Mouse (Mus musculus): ENCODE results near the gene Mphosph9.
"Not testable (repeated sequence)": the region's sequence is repeated elsewhere in the genome, so short reads cannot be mapped to it uniquely, and the experiment has no call there.

Mphosph9 gene

GRCm38 (mm10) chr5:124327510-124328364 is at the start of gene Mphosph9, which contains the start of gene 2810006K23Rik:
Gene Mphosph9 (minus strand): TSS chr5:124327972.
Gene 2810006K23Rik (plus strand): TSS chr5:124328089.
- DNase-seq = peak; percentile 97 to 99

DNA sequence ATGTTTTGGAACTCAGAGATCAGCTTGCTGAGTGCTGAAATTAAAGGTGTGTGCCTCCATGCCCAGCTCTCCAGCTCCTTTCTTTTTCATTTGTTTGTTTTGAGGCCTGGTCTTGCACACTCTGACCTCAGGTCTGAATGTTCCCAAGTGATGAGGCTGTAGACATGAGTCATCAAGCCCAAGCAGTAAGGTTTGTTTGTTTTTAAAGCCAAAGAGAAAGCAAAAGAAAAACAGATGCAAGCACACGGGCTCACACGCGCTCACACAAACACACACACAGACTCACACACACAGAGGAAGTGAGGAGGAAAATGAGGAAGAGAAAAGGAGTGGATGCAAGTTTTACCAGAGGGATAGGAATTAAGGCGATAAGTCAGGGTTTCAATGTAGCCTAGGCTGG is 49.4 kb upstream of the Mphosph9 start:
- DNase-seq = no peak

DNA sequence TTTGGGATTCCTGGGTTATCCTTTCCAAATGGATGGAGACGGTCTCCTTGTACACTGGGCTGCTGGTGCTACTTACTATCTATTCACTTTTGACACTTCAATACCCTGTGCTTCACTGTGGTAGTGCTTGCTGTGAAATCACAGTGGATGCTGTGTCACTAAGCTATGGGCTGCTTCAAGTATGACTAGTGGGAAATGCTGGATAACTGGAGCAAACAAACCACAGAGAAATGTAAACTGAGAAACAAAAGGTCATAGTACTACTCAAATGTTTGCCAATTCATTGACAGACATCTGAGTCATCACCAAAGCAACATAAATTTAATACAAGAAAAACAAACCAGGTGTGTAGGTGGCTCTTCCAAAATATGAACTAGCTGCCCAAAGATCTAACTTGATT is 48.6 kb upstream of the Mphosph9 start:
- no peak for DNase-seq

DNA sequence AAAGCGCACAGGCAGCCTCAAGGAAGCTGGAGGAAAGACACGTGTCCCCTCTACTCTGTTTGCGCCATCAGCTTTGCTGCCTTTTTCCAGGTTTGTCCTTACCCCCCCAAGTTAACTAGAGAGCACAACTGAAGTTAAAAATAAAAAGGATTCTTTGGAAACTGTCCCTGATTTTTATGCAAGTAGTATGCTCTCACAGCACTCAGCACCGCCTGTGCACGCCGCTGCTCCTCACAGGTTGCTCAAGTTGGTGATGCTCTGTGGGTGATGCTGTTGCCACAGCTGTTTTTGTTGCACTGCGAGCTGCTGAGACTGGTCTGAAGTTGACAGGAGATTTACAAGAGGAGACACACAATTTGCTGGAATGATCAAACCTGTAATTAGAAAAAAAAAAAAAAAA is 46.5 kb upstream of the Mphosph9 start:
- no peak for DNase-seq

- DNase-seq = no peak
These were observed 38.9 kb upstream of the Mphosph9 start for GRCm38 (mm10) chr5:124366721-124367120.

DNA sequence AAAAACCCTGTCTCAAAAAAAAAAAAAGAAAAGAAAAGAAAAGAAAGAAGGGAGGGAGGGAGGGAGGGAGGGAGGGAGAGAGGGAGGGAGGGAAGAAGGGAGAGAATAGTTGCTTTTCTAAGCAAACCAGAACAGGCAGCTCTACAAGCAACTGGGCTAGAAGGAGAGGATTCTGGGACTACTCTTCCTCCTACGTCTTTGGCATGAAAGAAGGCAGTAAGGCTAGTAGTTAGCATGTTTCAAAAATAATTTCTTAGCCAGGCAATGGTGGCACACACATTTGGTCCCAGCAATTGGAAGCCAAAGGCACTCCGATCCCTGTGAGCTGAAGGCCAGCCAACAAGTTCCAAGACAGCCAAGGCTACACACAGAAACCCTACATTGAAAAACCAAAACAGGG is 38.0 kb upstream of the Mphosph9 start:
- no peak for DNase-seq

GRCm38 (mm10) chr5:124364173-124364918 is 36.6 kb upstream of the Mphosph9 start:
- no peak for DNase-seq

DNA sequence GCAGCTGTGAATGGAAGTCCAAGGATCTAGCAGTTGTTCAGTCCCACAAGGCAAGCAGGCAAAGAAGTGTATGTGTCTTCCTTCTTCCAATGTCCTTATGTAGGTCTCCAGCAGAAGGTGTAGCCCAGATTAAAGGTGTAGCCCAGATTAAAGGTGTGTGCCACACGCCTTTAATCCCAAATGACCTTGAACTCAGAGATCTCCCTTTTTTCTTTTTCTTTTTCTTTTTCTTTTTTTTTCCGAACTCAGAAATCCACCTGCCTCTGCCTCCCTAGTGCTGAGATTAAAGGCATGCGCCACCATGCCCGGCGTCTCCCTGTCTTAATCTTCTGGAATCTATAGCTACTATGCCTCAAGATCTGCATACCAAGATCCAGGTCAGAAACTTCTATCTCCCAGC is 35.2 kb upstream of the Mphosph9 start, which contains the start of gene Cdk2ap1:
Gene Cdk2ap1, minus strand, starts transcription at position 101 of the 400 bp plus-strand sequence.
- DNase-seq = not testable (repeated sequence)

DNA sequence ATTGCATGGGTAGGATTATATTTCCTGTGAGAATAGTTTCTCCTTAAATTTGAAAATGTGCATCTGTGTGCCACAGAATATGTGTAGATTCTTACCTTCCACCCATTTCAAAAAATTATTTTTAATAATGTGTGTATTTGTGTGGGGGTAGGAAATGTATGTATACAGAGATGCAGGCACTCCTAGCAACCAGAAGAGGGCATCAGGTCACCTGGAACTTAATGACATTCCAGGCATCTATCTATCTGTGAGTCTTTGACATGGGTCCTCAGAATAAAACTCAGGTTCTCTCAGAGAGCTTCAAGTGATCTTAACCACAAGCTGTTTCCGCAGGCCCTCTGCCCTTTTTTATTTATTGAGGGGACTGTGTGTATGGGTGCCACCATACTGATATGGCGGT is 31.9 kb upstream of the Mphosph9 start:
- no peak for DNase-seq

- DNase-seq = no peak
These were observed 28.9 kb upstream of the Mphosph9 start for GRCm38 (mm10) chr5:124356695-124357094.

GRCm38 (mm10) chr5:124355425-124355959 is 27.7 kb upstream of the Mphosph9 start:
- no peak for DNase-seq

GRCm38 (mm10) chr5:124354574-124355424 is 27.0 kb upstream of the Mphosph9 start:
- peak; percentile 41 to 52 for DNase-seq

DNA sequence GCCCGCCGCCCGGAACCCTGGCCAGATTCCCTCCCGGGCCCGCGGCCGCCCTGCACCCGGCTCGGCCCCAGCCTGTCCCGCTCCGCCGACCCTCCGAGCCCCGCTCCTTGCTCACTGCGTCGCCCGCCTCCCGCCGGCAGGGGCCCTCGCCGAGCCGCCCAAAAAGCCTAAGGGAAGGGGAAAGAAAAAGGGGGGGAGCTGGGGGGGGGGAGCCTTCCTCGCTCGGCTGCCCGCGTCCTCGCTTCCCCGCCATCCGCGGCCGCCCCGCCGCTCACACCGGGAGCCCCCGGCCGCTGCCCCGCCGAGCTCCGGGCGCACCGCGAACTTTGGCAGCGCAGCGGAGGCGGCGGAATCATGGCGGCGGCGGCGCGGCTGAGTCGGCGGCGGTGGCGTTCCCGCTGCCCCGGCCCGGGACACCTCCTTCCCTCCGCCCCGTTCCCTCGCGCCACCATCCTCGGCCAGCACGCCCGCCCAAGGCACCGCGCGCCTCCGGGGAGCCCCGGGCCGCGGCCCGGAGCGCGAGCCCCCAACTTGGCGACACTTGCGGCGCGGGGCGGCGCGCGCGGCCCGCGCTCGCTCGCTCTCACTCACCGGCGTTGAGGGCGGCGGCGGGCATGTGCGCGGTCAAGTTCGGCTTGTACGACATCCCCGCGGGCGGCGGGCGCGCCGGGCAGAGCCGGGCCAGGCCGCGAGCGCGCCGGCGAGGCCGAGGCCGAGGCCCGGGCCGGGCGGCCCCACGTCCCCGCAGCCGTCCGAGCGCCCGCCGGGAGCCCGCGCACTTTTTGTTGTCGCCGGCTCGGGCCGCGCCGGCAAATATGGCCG is 26.2 kb upstream of the Mphosph9 start:
- DNase-seq = peak; percentile 49 to 56

- peak; percentile 23 to 64 for DNase-seq
These were observed 25.4 kb upstream of the Mphosph9 start for GRCm38 (mm10) chr5:124353011-124353725.

DNA sequence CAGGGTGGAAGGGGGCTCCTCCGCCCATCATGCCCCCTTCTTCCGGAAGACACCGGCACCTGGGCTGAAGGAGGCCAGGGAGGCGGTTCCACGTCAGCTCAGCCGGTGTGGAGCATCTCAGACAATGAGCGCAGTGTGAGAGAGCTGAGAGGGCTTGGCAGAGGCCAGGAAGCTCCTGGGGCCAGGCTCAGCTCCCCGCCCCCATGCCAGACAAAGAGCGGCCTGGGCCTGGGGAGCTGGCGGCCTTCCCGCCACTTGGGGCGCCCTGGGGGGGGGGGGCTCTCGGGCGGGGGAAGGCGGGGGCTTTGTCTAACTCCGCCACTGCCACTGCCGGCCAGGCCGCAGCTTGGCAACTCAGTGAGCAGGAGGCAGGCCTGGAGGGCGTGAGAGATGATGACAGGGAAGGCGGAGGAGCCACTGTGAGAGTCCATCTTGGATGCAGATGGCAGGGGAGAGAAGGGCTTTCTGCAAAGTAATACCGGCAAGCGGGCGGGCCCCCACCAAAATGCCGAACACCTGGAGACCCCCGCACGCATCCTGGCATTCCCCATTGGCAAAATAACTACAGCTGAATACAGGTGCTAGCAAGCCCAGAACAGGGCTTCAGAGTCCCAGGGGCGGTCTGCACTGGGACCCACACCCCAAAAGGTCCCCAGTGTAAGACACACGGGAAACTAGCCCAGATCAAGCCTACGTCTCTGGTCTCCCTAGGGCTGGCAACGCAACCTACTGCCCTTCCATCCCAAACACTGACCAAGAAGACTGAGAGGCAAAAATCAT is 24.6 kb upstream of the Mphosph9 start:
- DNase-seq = peak; percentile 29 to 47

- no peak for DNase-seq
These were observed 23.8 kb upstream of the Mphosph9 start for GRCm38 (mm10) chr5:124351604-124352003.

- DNase-seq = peak; percentile 19 to 26
These were observed 23.4 kb upstream of the Mphosph9 start for GRCm38 (mm10) chr5:124351111-124351560.

DNA sequence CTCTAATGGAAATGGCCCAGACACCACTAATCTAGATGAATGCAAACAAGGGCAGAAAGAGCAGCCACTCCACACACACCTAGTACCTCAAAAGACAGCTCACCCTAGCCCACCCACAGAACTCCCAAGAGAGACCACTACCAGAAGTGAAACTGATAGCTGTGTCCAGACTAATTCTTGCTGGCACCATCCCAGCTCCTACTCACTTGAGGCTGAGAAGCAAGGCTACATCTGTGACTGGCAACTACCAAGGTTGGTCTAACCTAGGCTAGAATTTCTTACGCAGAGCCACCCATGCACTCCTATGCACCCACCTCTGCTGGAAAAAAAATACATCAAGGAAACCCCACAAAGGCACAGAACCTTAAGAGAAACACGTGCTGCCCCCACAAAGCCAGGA is 22.6 kb upstream of the Mphosph9 start:
- DNase-seq = no peak

DNA sequence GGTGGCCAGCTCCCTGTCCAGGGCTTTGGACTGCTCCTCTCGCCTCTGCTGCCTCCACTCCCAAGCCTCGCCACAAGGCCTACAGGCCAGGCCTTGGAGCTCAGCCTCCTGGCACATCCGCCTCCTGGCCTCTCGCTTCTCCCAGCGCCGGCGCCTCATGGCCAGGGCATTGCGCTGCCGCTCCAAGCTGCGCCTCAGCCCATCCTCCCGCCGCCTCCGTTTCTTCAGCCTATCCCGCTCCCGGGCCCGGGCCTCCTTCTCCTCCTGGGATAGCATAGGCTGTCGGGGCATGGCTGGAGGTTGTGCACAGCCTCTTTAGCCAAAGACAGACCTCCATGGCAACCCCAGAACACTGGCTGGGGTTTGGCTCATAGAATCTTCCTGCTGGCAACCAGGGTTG is 21.4 kb upstream of the Mphosph9 start:
- DNase-seq = no peak

- no peak for DNase-seq
These were observed 15.1 kb upstream of the Mphosph9 start for GRCm38 (mm10) chr5:124342897-124343296.

Measured in spleen, adult 18-20 months (tissue).